In genomic region chr17:71662751-71663250, GRCm38 (mm10) we compare ENCODE assay signal across 8 mouse cellular contexts. TPM values are rescaled to one million over a fixed set of nuclear protein-coding genes. Genes with fewer than 3 reads are reported as not detected.
A peak's percentile ranks its signal among the peaks of the same experiment; 100 is the strongest.
DNase-seq lines count a peak whose midpoint lies in the region; ATAC-seq and TF ChIP-seq lines count a peak whose summit lies in the region.

No protein-coding gene starts in this region.

- peaks cover 14% of the 10 kb centered on the region for H3K36me3 ChIP-seq in embryonic facial prominence, embryonic 15.5 days
- H3K36me3 ChIP-seq in heart, embryonic 13.5 days, result peaks cover 17% of the 10 kb centered on the region
- H3K36me3 ChIP-seq in kidney, postnatal 0 days (ENCODE audit: insufficient read depth, low read length), result peaks cover 5% of the 10 kb centered on the region; the same call in 1 of the 2 replicates
- H3K36me3 ChIP-seq in liver, adult 2 months (ENCODE audit: control insufficient read depth, insufficient read depth, low read length), result peaks cover 8% of the 10 kb centered on the region
- peaks cover 1% of the 10 kb centered on the region for H3K36me3 ChIP-seq in myocyte (ENCODE audit: control insufficient read depth, insufficient read depth)
- peaks cover 8% of the 10 kb centered on the region; the same call in 1 of the 2 replicates for H3K36me3 ChIP-seq in stomach, embryonic 15.5 days

- H3K4me3 ChIP-seq in bone marrow, adult 2 months (replicated peaks; ENCODE audit: control insufficient read depth, low read depth, low read length), result peak overlapping the region; percentile 20
- peak overlapping the region; percentile 38 for H3K4me3 ChIP-seq in embryonic facial prominence, embryonic 15.5 days (replicated peaks)
- peak overlapping the region; percentile 49 for H3K4me3 ChIP-seq in heart, embryonic 13.5 days
- peak overlapping the region; percentile 24 for H3K4me3 ChIP-seq in kidney, postnatal 0 days (replicated peaks; ENCODE audit: low read depth, low read length)
- peak overlapping the region; percentile 5; the same call in 1 of the 2 replicates for H3K4me3 ChIP-seq in liver, adult 2 months (ENCODE audit: insufficient read depth, low read depth, low read length)
- peak overlapping the region; percentile 8 for H3K4me3 ChIP-seq in myocyte
- H3K4me3 ChIP-seq in stomach, embryonic 15.5 days (replicated peaks), result peak overlapping the region; percentile 34

- peak overlapping the region; percentile 65 for H3K4me2 ChIP-seq in embryonic facial prominence, embryonic 15.5 days (replicated peaks)
- peak overlapping the region; percentile 75 for H3K4me2 ChIP-seq in heart, embryonic 13.5 days
- peak overlapping the region; percentile 64 for H3K4me2 ChIP-seq in kidney, postnatal 0 days (ENCODE audit: low read length)
- H3K4me2 ChIP-seq in myocyte (ENCODE audit: low read depth), result peak overlapping the region; percentile 89
- peak overlapping the region; percentile 66 for H3K4me2 ChIP-seq in stomach, embryonic 15.5 days

- H3K9ac ChIP-seq in embryonic facial prominence, embryonic 15.5 days, result no peak overlapping the region
- peak overlapping the region; percentile 80 for H3K9ac ChIP-seq in heart, embryonic 13.5 days
- no peak overlapping the region for H3K9ac ChIP-seq in kidney, postnatal 0 days (ENCODE audit: low read depth, low read length)
- H3K9ac ChIP-seq in liver, adult 2 months (ENCODE audit: low read depth, low read length), result peak overlapping the region; percentile 60
- no peak overlapping the region for H3K9ac ChIP-seq in stomach, embryonic 15.5 days

- no peaks in the 10 kb centered on the region for H3K27me3 ChIP-seq in embryonic facial prominence, embryonic 15.5 days
- H3K27me3 ChIP-seq in heart, embryonic 13.5 days (replicated peaks), result no peaks in the 10 kb centered on the region
- H3K27me3 ChIP-seq in kidney, postnatal 0 days (ENCODE audit: insufficient read depth, low read length), result no peaks in the 10 kb centered on the region
- no peaks in the 10 kb centered on the region for H3K27me3 ChIP-seq in liver, adult 2 months (ENCODE audit: control insufficient read depth, insufficient read depth, low read length)
- H3K27me3 ChIP-seq in myocyte (ENCODE audit: control insufficient read depth, insufficient read depth, insufficient read length), result no peaks in the 10 kb centered on the region
- no peaks in the 10 kb centered on the region for H3K27me3 ChIP-seq in stomach, embryonic 15.5 days (replicated peaks)

- H3K9me3 ChIP-seq in embryonic facial prominence, embryonic 15.5 days (replicated peaks), result no peaks in the 10 kb centered on the region
- H3K9me3 ChIP-seq in heart, embryonic 13.5 days, result no peaks in the 10 kb centered on the region
- no peaks in the 10 kb centered on the region for H3K9me3 ChIP-seq in kidney, postnatal 0 days (replicated peaks; ENCODE audit: low read length)
- no peaks in the 10 kb centered on the region for H3K9me3 ChIP-seq in stomach, embryonic 15.5 days

- peak; percentile 76 for TF ChIP-seq CTCF in bone marrow, adult 2 months (IDR thresholded peaks at IDR 0.05; ENCODE audit: control insufficient read depth, insufficient read depth, low read length)
- peak; percentile 84 for TF ChIP-seq CTCF in kidney, postnatal 0 days (IDR thresholded peaks at IDR 0.05; ENCODE audit: low read depth)
- TF ChIP-seq CTCF in liver, adult 2 months (IDR thresholded peaks at IDR 0.05; ENCODE audit: low read depth, low read length), result peak; percentile 85

- no peak for TF ChIP-seq POLR2A in bone marrow, adult 2 months (IDR thresholded peaks at IDR 0.05; ENCODE audit: borderline replicate concordance, control insufficient read depth, low read depth, low read length)
- TF ChIP-seq POLR2A in liver, adult 2 months (IDR thresholded peaks at IDR 0.05; ENCODE audit: extremely low read depth, insufficient read depth, low read length), result no peak
- TF ChIP-seq POLR2A in myocyte (IDR thresholded peaks at IDR 0.05; ENCODE audit: insufficient read length, low read depth), result no peak

- no peak overlapping the region for H3ac ChIP-seq in myocyte (ENCODE audit: control insufficient read depth, insufficient read length)

- peak; percentile 81 for ATAC-seq in embryonic facial prominence, embryonic 15.5 days (ENCODE audit: insufficient number of reproducible peaks, low FRiP score, low TSS enrichment, low read depth)
- peak; percentile 51; the same call in 1 of the 2 replicates for ATAC-seq in heart, embryonic 13.5 days (ENCODE audit: extremely low read depth, insufficient number of reproducible peaks, low FRiP score, low TSS enrichment)
- peak; percentile 75 for ATAC-seq in kidney, postnatal 0 days (replicated peaks; ENCODE audit: low FRiP score, low read depth)
- ATAC-seq in stomach, embryonic 15.5 days (ENCODE audit: insufficient read depth, low FRiP score, low read depth), result peak; percentile 78; the same call in 1 of the 2 replicates

- DNase-seq in A20 (ENCODE audit: low read depth, low spot score), result peak; percentile 85
- DNase-seq in kidney, postnatal 0 days (ENCODE audit: low spot score), result peak; percentile 91
- peak; percentile 36 for DNase-seq in liver, adult 2 months (ENCODE audit: extremely low read depth, low read depth, low spot score)

- WGBS in bone marrow, adult 2 months, result 7% methylated on average over 21 of the region's 21 CpGs
- 9% methylated on average over 21 of the region's 21 CpGs for WGBS in embryonic facial prominence, embryonic 15.5 days
- 6% methylated on average over 21 of the region's 21 CpGs for WGBS in heart, embryonic 13.5 days
- WGBS in kidney, postnatal 0 days, result 7% methylated on average over 21 of the region's 21 CpGs
- WGBS in liver, adult 2 months, result 12% methylated on average over 21 of the region's 21 CpGs
- WGBS in stomach, embryonic 15.5 days, result 8% methylated on average over 21 of the region's 21 CpGs

- peaks cover 1% of the 10 kb centered on the region for H3K4me1 ChIP-seq in bone marrow, adult 2 months (ENCODE audit: control insufficient read depth, insufficient read depth, low read length)
- peaks cover 5% of the 10 kb centered on the region; the same call in 1 of the 2 replicates for H3K4me1 ChIP-seq in embryonic facial prominence, embryonic 15.5 days
- H3K4me1 ChIP-seq in heart, embryonic 13.5 days, result peaks cover 10% of the 10 kb centered on the region; the same call in 1 of the 2 replicates
- H3K4me1 ChIP-seq in kidney, postnatal 0 days (replicated peaks; ENCODE audit: insufficient read depth, low read length), result no peaks in the 10 kb centered on the region
- H3K4me1 ChIP-seq in liver, adult 2 months (ENCODE audit: control insufficient read depth, insufficient read depth, low read length), result peaks cover 2% of the 10 kb centered on the region
- H3K4me1 ChIP-seq in stomach, embryonic 15.5 days, result no peaks in the 10 kb centered on the region

- no peaks in the 10 kb centered on the region for H3K79me2 ChIP-seq in liver, adult 2 months (ENCODE audit: control insufficient read depth, insufficient read depth, low read length)
- no peaks in the 10 kb centered on the region for H3K79me2 ChIP-seq in myocyte (ENCODE audit: control insufficient read depth, insufficient read depth)

- H3K27ac ChIP-seq in bone marrow, adult 2 months (ENCODE audit: control insufficient read depth, insufficient read depth, low read depth, low read length, poor library complexity), result no peak overlapping the region
- H3K27ac ChIP-seq in embryonic facial prominence, embryonic 15.5 days (replicated peaks), result no peak overlapping the region
- H3K27ac ChIP-seq in heart, embryonic 13.5 days (replicated peaks), result peak overlapping the region; percentile 58; the same call in 1 of the 2 replicates
- H3K27ac ChIP-seq in kidney, postnatal 0 days, result no peak overlapping the region
- no peak overlapping the region for H3K27ac ChIP-seq in liver, adult 2 months (replicated peaks; ENCODE audit: insufficient read depth, low read depth, low read length)
- no peak overlapping the region for H3K27ac ChIP-seq in stomach, embryonic 15.5 days

TF ChIP-seq in myocyte, 11 proteins besides CTCF, POLR2A, EP300 and RAD21:
- no peak for TF ChIP-seq SRF (IDR thresholded peaks at IDR 0.05; ENCODE audit: control insufficient read depth, insufficient read length, low read depth)
- no peak for TF ChIP-seq TCF12 (IDR thresholded peaks at IDR 0.05; ENCODE audit: insufficient read depth, poor library complexity, severe bottlenecking)
- TF ChIP-seq POLR2AphosphoS2 (IDR thresholded peaks at IDR 0.05; ENCODE audit: insufficient read length, low read depth), result peak; percentile 16
- TF ChIP-seq MYOD1 (IDR thresholded peaks at IDR 0.05; ENCODE audit: control insufficient read depth in 1 of 3, insufficient read length in 2 of 3, low read depth in 2 of 3), result no peak
- no peak for TF ChIP-seq MYOG (IDR thresholded peaks at IDR 0.05; ENCODE audit: control insufficient read depth in 1 of 3, insufficient read depth in 1 of 3, insufficient read length in 2 of 3, low read depth in 2 of 3)
- TF ChIP-seq E2F4 (IDR thresholded peaks at IDR 0.05; ENCODE audit: insufficient read depth), result no peak
- no peak for TF ChIP-seq TCF3 (IDR thresholded peaks at IDR 0.05; ENCODE audit: insufficient read length, low read depth)
- no peak for TF ChIP-seq USF1 (IDR thresholded peaks at IDR 0.05; ENCODE audit: low read depth)
- TF ChIP-seq REST (IDR thresholded peaks at IDR 0.05; ENCODE audit: insufficient read depth, insufficient read length), result no peak

RNA-seq across cellular contexts. Expression of gene Togaram2, which starts 10.3 kb away (rescaled TPM):
- not detected in 2 replicates for polyA plus RNA-seq in bone marrow, adult 2 months (2011; ENCODE audit: insufficient read depth, insufficient read length, low replicate concordance, missing spikeins)
- polyA plus RNA-seq in embryonic facial prominence, embryonic 15.5 days (2015; fragmentation: Nextera tagmentation; extraction: Ambion mirVana), result 3.1 and 5.3 TPM in 2 replicates
- 2.3 and 3.0 TPM in 2 replicates for polyA plus RNA-seq in heart, embryonic 13.5 days (2015; fragmentation: Nextera tagmentation; extraction: Ambion mirVana)
- 0.27 and 0.46 TPM in 2 replicates for polyA plus RNA-seq in kidney, postnatal 0 days (2015; fragmentation: Nextera tagmentation; extraction: Ambion mirVana)
- not detected in 2 replicates for total RNA-seq in liver, adult 2 months (2014; rRNA removed)
- polyA plus RNA-seq in liver, adult 2 months (2012; rRNA removed), result not detected in 2 replicates
- polyA plus RNA-seq in myocyte (2012; fragmentation: generic; extraction: Trizol), result 0.31 TPM
- polyA plus RNA-seq in stomach, embryonic 15.5 days (2015; fragmentation: Nextera tagmentation; extraction: Ambion mirVana), result 0.39 and 0.40 TPM in 2 replicates

RNA-seq across cellular contexts. Expression of gene Wdr43, which starts 47.1 kb away (rescaled TPM):
- polyA plus RNA-seq in bone marrow, adult 2 months (2011; ENCODE audit: insufficient read depth, insufficient read length, low replicate concordance, missing spikeins), result 39.1 and 74.0 TPM in 2 replicates
- 65.0 and 70.6 TPM in 2 replicates for polyA plus RNA-seq in embryonic facial prominence, embryonic 15.5 days (2015; fragmentation: Nextera tagmentation; extraction: Ambion mirVana)
- polyA plus RNA-seq in heart, embryonic 13.5 days (2015; fragmentation: Nextera tagmentation; extraction: Ambion mirVana), result 42.0 and 43.0 TPM in 2 replicates
- 54.6 and 56.2 TPM in 2 replicates for polyA plus RNA-seq in kidney, postnatal 0 days (2015; fragmentation: Nextera tagmentation; extraction: Ambion mirVana)
- total RNA-seq in liver, adult 2 months (2014; rRNA removed), result 19.5 and 20.3 TPM in 2 replicates
- polyA plus RNA-seq in liver, adult 2 months (2012; rRNA removed), result 3.2 and 4.8 TPM in 2 replicates
- 24.1 TPM for polyA plus RNA-seq in myocyte (2012; fragmentation: generic; extraction: Trizol)
- 74.6 and 76.4 TPM in 2 replicates for polyA plus RNA-seq in stomach, embryonic 15.5 days (2015; fragmentation: Nextera tagmentation; extraction: Ambion mirVana)

Comparison
In these comparisons a context has a peak if more than half of its experiments do, and no peak if none do; other contexts are left out.
1. DNase-seq: peak in every context shown above with its lines; median percentile 91 in kidney, postnatal 0 days; 85 in A20; 36 in liver, adult 2 months.
2. H3K9ac ChIP-seq: peak in heart, embryonic 13.5 days (single experiment) and liver, adult 2 months (single experiment); none in embryonic facial prominence, embryonic 15.5 days (single experiment), kidney, postnatal 0 days (single experiment) and stomach, embryonic 15.5 days (single experiment).
3. Peak in every context shown above with its lines, with median percentiles within 50 percentile points of each other: H3K4me3 ChIP-seq, CTCF ChIP-seq, ATAC-seq and H3K4me2 ChIP-seq.